Mouse (Mus musculus) A20 (cell line): ENCODE measurements around the gene R3hdm4.
A peak's percentile ranks its signal among the peaks of the same experiment; 100 is the strongest.

Source experiments
- DNase-seq: peaks from one replicate; pipeline ENCODE4 v3.0.0-alpha.2; 2011; ENCODE audit warnings: low read depth, low spot score

The R3hdm4 gene

DNA sequence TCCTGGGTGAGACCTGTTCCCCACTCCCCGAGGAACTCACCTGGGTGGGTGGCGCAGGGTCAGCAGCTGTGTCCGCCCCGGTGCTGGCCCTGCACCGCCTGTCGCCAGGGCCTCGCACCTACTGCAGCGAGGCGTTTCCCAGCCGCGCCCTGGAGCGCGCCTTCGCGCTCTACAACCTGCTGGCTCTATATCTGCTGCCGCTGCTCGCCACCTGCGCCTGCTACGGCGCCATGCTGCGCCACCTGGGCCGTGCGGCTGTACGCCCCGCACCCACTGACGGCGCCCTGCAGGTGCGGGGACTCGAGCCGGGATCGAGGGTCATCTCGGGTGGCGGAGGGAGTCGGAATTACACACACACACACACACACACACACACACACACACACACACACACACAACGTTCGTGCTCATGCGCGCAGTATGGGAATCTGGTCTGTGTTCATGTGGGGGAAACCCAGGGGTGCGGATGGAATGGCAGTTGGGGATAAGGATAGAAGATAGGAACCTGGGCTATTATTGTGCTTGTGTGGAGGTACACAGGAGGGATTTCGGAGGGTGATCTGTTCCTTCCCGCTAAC is at the start of gene R3hdm4:
TSS of gene R3hdm4 (minus strand) at position 251 of the 578 bp plus-strand sequence.
- DNase-seq = no peak

DNA sequence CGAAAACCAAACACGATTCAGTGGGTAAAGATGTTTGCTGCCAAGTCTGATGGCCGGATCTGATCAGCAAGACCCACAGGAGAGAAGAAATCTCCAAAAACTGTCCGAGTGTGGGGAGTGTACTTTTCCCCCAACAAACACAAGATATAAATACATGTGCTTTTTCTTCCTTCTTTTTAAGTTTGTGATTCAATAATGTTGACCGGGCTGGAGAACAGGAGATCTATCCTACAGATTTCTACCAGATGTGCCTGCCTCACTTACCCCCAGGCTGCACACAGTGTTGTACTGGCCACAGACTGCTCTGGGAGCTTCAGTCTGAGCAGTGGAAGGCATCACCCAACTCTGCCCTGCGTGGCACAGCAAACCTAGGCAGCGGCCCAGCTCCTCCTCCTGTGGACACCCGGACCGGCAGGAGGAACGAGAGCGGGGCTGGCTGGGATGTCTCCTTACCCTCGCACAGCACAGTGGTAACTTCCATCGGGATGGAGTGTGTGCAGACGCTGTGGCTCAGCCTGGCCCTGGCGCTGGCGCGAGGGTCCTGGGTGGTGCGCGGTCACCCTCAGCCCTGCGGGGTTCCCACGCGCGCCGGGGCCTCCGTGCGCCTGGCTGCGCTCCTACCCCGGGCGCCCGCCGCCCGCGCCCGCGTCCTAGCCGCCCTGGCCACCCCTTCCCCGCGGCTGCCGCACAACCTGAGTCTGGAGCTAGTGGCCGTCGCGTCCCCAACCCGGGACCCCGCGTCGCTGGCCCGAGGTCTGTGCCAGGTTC is 49.6 kb upstream of the R3hdm4 start, which contains the start of gene Grin3b:
TSS of gene Grin3b (plus strand) at position 301 of the 768 bp plus-strand sequence.
- DNase-seq = no peak

DNA sequence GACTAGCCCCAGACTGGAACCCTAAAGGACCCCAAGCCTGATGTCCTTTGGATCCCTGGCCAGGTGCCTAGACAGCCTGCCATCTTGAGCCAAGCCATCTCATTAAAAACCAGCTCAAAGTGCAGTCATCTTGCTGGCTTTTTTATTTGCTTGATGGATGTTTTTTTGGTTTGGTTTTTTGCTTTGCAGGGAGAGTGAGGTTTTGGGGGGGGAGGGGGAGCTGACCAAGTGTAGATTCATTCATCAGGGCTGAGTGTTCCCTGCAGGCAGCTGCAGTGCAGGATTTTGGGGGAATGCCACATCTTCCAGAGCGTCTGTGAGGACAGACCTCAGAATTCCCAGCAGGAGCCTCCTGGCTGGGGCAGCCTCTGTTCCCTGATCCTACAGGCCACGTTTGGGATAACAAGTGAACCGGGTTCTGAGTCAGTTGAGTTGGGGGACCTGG is 48.1 kb upstream of the R3hdm4 start:
- no peak for DNase-seq

DNA sequence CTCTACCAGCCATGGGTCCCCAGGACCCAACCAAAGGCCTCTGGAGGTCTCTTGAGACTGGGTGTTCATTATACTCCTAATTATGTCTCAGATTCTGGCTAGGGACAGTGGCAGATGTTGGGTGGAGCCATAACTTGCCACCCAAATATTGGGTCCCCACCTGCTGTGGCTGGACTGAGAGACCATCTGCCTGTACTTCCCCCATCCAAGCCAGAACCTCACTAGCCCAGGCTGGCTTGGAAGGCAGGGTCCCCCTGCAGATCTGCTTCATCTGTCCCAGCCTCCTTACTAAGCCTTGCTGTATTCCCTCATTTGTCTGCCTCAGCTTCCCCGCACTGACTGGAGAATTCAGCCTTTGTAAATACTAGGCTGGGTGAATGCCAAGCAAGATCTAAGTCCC is 47.2 kb upstream of the R3hdm4 start:
- no peak for DNase-seq

DNA sequence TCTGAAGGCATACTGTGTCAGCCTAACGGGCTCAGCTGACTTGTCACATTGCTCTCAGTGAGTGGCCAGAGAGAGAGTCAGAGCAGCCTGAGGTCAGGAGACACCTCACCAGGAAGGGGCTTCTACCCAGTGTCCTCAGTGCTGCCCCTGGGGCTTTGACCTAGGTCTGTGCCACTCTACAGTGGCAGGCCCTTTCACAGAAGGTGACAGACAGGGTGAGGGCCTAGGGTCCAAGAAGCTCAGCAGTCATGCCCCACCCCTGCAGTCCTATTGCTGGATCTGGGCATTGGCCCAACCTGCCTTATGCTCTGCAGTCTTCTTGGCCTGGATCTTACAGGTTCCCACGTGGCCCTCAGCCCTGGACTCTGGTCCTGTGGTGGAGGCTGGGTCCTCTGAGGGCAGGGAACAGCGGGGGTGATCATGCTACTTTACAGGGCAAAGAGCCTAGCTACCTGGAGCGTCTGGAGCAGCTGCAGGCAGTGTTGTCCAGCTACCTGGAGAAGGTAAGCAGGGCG is 45.9 kb upstream of the R3hdm4 start:
- DNase-seq = no peak

DNA sequence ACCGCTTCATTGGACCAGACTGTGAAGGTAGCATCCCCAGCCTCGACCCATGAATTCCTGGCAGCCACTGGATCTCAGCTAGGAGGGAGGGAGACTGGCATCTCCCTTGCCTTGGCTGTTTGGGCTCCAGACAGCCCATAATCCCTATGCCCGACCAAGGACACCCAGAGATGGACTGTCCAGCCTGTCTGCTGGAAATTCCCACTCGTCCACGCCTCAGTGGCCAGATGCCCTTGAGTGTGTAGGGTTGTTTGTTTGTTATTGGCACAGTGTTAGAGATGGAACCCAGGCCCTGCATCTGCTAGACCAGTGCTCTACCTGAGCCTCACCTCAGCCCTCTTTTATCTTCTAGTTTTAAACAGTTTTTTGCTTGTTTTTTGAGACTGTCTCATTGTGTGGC is 44.3 kb upstream of the R3hdm4 start:
- DNase-seq = no peak

DNA sequence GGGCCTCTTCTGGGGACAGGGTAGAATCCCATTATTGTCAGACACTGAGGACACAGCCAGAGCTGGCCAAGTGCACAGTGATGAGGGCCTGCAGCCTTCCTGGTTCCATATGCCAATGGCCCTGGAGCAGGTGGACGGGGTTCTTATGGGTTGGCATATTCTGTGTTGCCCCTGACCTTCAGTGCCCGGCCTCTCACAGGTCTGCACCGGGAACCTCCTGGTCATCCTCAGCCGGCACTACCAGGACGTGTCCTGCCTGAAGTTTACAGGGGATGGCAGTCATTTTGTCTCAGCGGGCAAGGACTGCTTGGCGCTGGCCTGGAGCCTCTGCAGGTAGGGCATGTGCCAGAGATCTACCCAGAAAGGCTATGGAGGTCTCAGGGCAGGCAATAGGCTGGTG is 43.7 kb upstream of the R3hdm4 start:
- DNase-seq = no peak

DNA sequence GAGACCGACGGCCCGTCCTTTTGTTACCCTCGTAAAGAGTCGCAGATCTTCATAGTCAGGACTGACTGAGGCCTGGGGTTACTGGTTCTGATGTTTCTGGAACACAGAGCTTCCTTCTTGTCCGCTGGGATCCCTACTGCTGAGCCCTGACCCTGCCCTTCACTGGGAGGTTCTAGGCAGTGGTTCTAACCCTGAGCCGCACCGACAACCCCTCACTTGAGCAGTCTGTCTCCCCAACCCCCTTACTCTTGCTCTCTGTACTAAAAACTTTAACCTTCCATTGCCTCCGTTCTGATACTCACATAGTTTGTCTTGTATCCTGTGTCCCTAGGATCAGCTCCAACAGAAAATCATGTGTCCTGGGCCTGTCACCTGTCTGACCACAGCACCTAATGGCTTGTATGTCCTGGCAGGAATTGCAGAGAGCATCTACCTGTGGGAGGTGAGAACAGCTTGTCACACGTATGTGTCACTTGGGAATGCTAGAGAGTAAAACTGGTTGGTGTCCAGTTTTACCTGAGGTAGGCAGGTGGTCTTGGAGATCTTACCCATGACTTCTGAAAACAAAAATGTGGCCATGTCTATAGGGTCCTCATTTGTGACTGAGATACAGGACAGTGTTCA is 39.8 kb upstream of the R3hdm4 start:
- no peak for DNase-seq

DNA sequence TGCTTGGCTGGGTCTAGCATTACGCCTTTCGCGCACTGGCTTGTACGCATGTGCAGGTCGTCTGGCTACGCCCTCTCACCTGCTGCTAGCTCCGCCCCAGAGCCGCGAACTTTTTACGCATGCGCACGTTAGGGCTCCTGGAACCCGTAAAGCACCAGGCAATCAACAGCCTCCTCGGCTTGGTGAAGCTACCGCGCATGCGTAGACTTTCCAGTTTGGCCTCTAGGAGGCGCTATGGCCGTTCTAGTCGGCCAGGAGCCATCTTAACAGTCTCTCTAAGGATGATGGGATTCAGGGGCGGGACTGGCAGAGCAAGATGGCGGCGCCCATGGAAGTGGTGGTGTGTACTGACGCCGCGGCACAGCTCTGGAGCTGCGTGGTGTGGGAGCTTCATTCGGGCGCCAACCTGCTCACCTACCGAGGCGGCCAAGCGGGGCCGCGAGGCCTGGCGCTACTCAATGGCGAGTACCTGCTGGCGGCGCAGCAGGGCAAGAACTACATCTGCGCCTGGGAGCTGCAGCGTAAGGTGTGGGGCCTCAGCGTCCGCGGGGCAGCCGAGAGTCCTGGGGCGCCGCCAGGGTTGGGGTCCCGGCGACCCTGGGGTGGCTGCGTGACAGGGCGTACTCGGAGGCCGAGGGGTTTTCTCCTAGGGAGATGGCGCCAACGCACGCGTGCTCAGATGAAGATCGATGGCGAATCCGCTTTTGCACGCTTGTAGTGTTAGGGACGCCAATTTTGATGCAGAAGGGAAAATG is 39.0 kb upstream of the R3hdm4 start, which contains the start of gene Wdr18:
TSS of gene Wdr18 (plus strand) at position 306 of the 755 bp plus-strand sequence.
- DNase-seq = peak; percentile 100

DNA sequence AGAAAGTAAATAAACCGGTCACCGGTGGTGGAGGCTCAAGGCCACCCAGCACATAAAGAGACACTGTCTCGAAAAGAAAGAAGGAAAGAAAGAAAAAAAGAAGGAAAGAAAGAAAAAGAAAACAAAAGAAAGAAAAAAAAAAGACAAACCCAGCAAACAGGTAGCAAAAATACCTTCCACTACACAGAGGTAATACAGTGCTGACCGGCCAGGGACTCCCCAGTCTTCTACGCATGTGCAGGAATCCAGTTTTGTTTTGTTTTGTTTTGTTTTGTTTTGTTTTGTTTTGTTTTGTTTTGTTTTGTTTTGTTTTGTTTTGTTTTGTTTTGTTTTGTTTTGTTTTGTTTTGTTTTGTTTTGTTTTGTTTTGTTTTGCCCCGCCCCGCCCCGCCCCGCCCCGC is 38.4 kb upstream of the R3hdm4 start:
- DNase-seq = peak; percentile 52

DNA sequence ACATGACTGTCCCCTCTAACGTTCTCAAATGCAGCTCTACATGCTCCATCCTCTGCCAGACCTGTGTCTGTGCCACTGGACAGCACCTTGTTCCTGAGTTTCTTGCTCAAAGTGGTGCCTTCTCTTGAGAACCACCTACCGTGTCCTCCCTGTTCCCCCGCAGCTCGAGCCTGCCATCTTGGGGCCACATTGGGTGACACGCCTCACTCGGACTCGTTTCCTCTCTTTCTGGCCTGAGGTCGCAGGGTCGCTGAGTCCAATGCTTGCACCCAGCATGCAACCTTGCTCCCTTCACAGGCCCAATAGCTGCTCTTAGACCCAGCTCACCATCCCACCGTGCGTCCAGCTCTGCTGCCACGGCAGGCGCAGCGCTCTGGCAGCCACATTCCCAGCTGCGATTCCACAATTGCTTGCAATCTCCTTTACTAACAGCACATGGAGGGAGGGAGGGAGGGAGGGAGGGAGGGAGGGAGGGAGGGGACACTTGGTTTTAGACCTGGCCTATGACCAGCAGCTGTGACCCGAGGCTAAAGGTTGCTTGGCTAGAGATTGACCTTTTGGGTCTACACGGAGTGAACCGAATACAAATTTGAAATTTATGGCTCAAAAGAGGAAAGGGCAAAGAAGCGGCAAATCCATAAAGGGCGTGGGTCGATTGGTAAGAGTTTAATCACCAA is 37.3 kb upstream of the R3hdm4 start:
- peak; percentile 89 for DNase-seq

DNA sequence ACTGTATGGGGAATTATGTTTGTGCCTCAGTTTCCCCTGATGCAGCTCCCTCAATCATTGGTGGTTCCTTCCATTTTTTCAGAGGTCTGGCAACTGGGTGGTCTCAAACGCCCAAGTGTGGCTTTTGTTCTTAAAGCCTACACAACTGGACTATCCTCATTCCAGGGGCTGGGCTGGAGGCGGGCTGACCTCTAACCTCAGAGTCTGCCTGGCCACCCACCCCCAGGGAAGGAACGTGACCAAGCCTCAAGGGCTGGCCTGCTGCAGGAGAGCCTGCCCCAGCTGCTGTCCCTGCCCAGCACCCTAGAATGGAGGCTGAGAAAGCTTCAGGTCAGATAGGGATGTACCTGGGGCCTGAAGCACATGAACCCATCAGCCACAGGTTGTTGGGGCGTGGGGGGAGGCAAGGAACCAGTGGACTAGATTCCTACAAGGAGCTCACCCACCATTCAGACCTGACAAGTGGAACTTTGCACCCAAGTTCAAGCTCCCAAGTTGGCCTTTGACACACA is 35.7 kb upstream of the R3hdm4 start:
- no peak for DNase-seq

DNA sequence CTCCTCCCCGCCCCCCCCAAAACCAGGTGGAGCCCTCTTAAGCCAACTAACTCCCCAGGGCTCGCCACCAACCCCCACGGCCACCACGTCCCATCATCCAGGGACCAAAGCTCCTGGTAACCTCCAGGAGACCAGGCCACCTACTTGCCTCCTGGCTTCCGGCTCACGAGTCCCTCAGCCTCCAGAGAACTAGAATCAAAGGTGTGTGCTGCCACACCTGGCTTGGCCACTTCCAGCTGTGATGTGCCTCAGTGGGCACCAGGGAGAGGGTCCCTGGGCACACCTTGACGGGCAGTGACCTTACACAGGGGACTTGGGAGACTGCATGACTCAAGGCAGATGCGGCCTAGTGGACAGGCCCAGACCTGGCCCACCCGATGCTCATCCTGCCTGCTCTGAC is 34.7 kb upstream of the R3hdm4 start:
- DNase-seq = no peak

DNA sequence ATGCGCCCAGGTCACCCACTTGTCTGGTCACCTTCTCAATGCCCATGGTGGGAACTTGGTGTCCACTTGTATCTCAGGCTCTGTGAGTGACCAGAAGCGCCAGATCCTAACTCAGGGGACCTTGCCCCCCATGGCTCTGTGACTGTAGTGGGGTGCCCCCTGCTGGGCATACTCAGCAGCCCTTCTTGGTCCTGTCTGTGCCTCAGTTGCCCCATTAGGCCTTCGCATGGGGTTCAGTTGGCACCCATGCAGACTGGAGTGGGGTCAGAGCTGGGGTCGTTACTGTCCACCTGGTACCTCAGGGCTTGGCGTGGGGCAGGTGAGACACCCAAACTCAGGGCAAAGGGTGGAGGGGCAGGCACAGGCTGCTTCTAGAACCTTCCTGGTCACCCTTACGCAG is 32.9 kb upstream of the R3hdm4 start:
- peak; percentile 60 for DNase-seq

DNA sequence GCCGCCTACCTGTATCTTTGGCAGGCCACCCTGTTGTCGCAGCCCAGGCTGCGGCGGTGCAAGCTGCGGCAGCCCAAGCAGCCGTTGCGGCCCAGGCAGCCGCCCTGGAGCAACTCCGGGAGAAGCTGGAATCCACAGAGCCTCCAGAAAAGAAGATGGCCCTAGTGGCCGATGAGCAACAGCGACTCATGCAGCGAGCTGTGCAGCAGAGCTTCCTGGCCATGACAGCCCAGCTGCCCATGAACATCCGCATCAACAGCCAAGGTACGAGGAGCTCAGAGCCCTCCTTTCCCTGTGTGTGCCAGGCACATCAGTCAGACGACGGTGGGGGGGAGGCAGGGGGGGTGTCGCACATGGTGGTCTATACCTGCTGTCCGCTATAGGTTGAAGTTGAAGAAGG is 29.7 kb upstream of the R3hdm4 start:
- no peak for DNase-seq

DNA sequence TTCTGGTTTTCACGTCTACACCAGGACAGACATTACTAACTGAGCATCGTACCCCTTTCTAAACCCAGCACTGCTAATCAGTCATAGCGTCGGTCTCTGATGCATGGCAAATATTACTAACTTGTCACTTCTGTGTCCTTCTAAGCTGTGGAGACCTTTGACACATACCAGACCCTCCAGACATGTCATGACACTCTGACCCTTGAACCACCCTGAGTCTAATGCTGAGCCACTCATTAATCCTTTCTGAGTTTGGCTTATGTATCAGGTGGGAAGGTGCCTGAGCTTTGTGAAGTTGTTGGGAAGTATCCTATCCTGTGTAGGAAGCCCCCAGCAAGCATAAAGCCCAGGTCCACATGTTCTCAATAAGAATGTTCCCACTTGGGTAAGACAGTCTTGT is 28.9 kb upstream of the R3hdm4 start:
- no peak for DNase-seq

DNA sequence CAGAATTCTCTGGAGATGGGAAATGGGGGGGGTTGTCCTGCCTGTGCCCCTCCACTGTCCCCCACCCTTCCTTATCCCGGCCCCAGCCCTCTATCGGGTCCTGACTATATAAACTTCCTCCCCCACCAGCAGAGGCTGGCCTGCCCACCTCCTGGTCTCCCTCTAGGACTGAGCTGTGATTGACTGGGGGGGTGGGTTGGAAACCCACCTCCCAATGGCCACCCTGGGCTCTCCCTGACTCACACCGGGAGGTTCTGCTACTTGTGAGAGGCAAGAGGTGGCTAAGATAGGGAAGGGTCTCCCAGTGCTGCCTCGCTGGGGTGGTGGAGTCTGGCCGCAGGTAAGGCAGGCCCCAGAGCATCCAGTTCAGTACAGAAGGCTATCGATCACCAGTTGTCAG is 26.5 kb upstream of the R3hdm4 start:
- no peak for DNase-seq

DNA sequence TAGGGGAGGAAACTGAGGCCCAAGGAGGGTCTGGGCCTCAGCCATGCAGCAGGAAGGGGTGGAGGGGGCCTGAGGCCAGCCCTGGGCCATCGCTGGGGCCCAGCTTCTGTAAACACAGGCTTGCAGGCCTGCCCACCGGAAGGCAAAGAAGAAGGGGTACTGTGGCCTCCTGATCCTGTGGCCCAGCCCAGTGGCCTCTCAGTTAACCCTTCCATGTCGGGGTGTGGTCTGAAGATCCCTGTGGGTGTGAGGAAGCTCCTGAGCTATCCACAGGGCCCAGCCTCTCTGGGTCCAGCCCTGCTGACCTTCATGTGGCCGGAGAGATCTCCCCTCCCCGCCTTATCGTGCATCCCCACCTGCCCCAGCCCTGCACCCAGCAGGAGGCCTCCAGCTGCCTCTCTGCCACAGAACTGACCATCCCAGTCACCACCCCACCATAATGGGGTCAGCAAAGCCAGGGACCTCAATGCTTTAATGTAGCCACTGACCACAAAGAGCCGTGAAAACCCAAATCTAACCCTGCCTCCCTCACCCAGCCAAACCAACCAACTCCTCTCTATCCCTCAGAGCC is 25.8 kb upstream of the R3hdm4 start:
- no peak for DNase-seq

DNA sequence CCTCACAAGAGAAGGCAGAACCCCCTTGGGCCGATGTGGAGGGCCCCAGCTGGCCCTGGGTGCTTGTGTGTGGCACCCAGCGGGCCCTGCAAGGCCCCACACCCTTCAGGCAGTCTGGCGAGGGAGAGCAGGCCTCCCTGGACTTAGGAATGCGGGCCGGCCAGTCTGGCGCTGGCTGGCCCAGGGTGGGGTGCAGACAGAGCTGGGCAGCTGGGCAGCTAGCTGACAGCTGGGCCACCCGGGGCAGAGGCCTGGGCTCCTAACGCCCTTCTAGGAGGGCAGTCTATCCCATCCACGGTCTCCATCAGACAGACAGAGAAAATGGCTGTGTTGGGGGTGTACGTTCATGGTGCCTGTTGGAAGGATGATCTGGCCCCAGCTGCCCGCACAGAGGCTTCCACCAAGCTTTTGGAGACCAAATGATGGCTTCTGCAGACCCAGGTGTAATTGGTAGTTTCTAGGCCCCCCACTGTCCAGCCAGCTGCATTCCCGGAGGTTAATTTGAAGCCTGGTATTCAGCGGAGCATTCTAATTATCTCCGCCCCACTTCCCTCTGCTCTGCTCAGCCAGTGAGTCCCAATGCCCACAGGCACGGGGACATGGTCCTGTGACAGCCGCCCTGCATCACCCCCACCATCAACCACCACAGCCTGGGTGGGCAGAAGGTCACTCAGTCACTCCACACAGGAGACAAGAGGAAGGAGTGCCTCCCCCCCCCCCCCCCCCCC is 24.7 kb upstream of the R3hdm4 start:
- no peak for DNase-seq

DNA sequence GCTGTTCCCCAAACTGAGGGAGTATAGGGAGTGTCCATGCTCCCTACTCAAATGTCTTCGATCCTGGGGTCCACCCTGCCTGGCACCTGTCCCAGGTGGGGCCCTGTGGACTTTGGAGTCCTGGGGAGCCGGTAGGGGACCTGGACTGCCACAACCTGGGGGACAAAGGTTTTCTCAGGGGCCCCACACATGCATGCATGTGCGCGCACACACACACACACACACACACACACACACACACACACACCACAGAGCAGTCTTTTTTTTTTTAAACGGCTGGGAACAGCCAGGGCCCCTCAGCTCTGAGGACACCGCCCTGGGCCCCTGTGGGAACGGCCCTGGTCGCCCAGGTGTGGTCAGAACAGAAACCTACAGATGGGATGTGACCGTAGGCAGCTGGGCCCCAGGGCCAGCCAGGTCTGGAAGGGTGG is 22.5 kb upstream of the R3hdm4 start:
- peak; percentile 81 for DNase-seq
